Mouse (Mus musculus) lung, embryonic 14.5 days (tissue): ENCODE measurements at regions not wholly inside any gene's neighbourhood (a gene's known extent, or its start where the extent isn't known, plus 50 kb on each side); places are given as distances from the start of the nearest gene placed in this dataset.

Experiments used
- ATAC-seq: fragments of 200-750 bp; cut with Nextera tagmentation; 2 replicates; pipeline ENCODE4 v1.8.0; 2017; ENCODE audit warnings: mild to moderate bottlenecking, moderate TSS enrichment, moderate library complexity; ENCODE audit not compliant: insufficient read depth
- DNase-seq: peaks from one replicate; pipeline ENCODE4 v3.0.0-alpha.2; 2015
- H3K27ac ChIP-seq: fragments of 300-500 bp; sonication (generic); 2 replicates; pipeline ENCODE4 v1.5.1; 2014; ENCODE audit warnings: low read depth, mild to moderate bottlenecking, moderate library complexity
- H3K27me3 ChIP-seq: fragments of 300-500 bp; sonication (generic); 2 replicates; pipeline ENCODE4 v1.6.1; 2014; ENCODE audit warnings: low read length, control low read depth; ENCODE audit not compliant: insufficient read depth
- H3K36me3 ChIP-seq: fragments of 300-500 bp; sonication (generic); 2 replicates; pipeline ENCODE4 v1.6.1; 2014; ENCODE audit warnings: control low read depth; ENCODE audit not compliant: insufficient read depth
- H3K4me1 ChIP-seq: fragments of 300-500 bp; sonication (generic); 2 replicates; pipeline ENCODE4 v1.6.1; 2014; ENCODE audit warnings: antibody characterized with exemption, control low read depth; ENCODE audit not compliant: insufficient read depth
- H3K4me2 ChIP-seq: fragments of 300-500 bp; sonication (generic); 2 replicates; pipeline ENCODE4 v1.6.1; 2014; ENCODE audit warnings: mild to moderate bottlenecking
- H3K4me3 ChIP-seq: fragments of 300-500 bp; sonication (generic); 2 replicates; pipeline ENCODE4 v1.5.1; 2014; ENCODE audit warnings: low read depth, low read length
- H3K9ac ChIP-seq: fragments of 300-500 bp; sonication (generic); 2 replicates; pipeline ENCODE4 v1.6.1; 2014
- H3K9me3 ChIP-seq: fragments of 300-500 bp; sonication (generic); 2 replicates; pipeline ENCODE4 v1.6.1; 2016; ENCODE audit warnings: low read depth, low read length, control low read depth
- CTCF ChIP-seq: IDR thresholded peaks from 2 replicates; pipeline ENCODE4 v1.5.1; 2016; ENCODE audit warnings: antibody characterized with exemption, low read depth
- WGBS: fragments of 180-500 bp; shearing (Covaris S2); extraction: QIAGEN DNeasy Blood & Tissue Kit; methylation state at CpG from one replicate; pipeline ENCODE4 v1.1.7; 2014; 5-methylcytosine and 5-hydroxymethylcytosine counted together

DNA sequence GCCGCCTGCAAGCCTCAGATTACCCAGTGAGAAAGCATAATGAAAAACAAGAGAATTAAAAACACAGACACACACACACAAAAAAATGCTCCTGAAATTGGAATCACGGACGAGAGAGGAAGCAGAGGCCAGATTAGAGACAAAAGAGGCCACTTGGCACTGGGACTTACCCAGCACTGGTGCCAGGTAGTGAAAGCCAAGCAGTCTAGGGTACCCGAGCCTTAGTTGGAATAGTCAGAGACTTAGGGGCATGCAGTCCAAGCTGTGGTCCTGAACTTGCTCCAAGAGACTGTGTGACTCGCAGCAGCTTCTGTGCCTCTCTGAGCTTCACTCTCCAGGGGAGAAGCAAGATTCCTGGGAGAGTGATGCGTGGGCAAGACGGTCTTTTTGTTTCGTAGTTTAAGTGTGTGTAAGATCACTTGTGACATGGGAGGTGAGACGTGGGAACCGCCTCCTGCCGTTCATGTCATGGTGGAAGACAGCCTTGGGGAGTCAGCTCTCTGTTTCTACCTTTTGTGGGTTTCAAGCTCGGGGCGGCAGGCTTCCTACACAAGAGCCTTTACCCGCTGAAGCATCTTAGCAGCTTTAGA is 420.8 kb downstream of the Ptpru start:
- DNase-seq (no peak), ATAC-seq (no peak)
- no peak overlapping the region for H3K4me2 ChIP-seq
- no peak overlapping the region for H3K9ac ChIP-seq
- no peak overlapping the region for H3K27ac ChIP-seq
- 68% methylated on average over 14 of the region's 14 CpGs for WGBS
- TF ChIP-seq CTCF: no peak
- H3K27me3 ChIP-seq: no peaks in the 10 kb centered on the region
- H3K4me1 ChIP-seq: no peaks in the 10 kb centered on the region
- no peak overlapping the region for H3K4me3 ChIP-seq
- H3K9me3 ChIP-seq: no peaks in the 10 kb centered on the region
- H3K36me3 ChIP-seq: no peaks in the 10 kb centered on the region

DNA sequence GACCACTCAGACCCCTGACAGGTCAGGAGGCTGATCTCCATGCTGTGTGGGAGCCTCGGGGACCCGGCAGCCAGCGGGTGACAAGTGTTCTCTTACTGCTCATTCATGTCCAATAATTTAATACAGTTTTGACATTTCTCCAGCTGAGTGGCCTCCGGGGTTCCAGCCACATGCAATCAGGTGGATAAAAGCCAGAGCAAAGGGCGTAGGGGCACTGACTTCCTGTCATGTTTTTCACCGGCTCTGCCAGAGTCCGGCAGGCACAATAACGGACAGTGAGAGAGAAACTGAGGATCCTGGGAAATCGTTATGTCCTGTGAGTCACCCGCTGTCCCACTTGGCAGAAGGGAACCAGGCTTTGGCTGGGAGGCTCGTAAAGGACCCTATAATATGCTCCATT is 412.8 kb downstream of the Ptpru start:
- 49% methylated on average over 11 of the region's 11 CpGs for WGBS
- Histone ChIP-seq H3K27me3 (no peaks in the 10 kb centered on the region), H3K4me3 (no peak overlapping the region), H3K27ac (no peak overlapping the region), H3K9ac (no peak overlapping the region), H3K4me2 (no peak overlapping the region), H3K9me3 (no peaks in the 10 kb centered on the region), H3K36me3 (no peaks in the 10 kb centered on the region), H3K4me1 (no peaks in the 10 kb centered on the region)
- no peak for DNase-seq
- no peak for ATAC-seq
- TF ChIP-seq CTCF: no peak

DNA sequence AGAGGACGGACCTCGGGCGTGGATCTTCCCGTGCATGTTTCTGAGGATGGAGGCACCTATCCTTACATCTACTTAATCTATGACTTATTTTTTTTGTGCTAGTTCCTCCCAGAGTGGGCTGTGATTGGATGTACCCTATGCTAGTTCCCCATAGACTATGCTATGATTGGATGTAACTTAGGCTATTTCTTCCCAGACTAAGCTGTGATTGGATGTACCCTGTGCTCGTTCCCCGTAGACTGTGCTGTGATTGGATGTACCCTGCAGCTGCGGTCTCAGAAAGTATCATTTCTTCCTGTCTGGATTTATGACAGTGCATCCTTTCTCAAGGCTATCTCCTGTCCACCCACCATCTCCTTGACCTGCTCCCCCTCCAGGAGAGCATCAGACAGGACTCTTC is 410.2 kb downstream of the Ptpru start:
- DNase-seq (no peak), ATAC-seq (no peak)
- WGBS: 90% methylated on average over 7 of the region's 7 CpGs
- Histone ChIP-seq H3K36me3 (no peaks in the 10 kb centered on the region), H3K4me1 (no peaks in the 10 kb centered on the region), H3K27ac (no peak overlapping the region), H3K4me3 (no peak overlapping the region), H3K9ac (no peak overlapping the region), H3K27me3 (no peaks in the 10 kb centered on the region), H3K9me3 (no peaks in the 10 kb centered on the region), H3K4me2 (no peak overlapping the region)
- TF ChIP-seq CTCF: no peak

DNA sequence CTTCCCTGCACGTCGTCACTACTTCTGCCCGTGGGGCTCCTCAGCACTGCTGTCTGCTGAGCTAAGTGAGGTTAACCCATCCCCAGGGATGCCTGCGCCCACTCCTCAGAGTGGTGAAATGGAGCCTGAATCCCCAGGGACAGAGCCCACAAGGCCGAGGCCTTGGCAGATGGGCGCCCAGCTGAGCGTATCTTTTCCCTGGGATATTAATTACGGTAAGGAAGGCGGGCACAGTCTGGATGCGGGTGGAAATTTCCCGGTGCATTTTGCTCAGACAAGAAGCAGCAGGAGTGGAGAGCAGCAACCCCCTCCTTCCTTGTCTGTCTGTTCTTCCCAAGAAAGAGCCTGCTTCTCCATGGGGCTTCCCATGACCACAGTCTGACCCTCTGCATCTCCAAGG is 408.7 kb downstream of the Ptpru start:
- DNase-seq: no peak
- no peaks in the 10 kb centered on the region for H3K9me3 ChIP-seq
- TF ChIP-seq CTCF: no peak
- H3K27ac ChIP-seq: no peak overlapping the region
- ATAC-seq: no peak
- no peak overlapping the region for H3K4me3 ChIP-seq
- no peak overlapping the region for H3K4me2 ChIP-seq
- 72% methylated on average over 11 of the region's 11 CpGs for WGBS
- no peak overlapping the region for H3K9ac ChIP-seq
- H3K36me3 ChIP-seq: no peaks in the 10 kb centered on the region
- no peaks in the 10 kb centered on the region for H3K27me3 ChIP-seq
- H3K4me1 ChIP-seq: no peaks in the 10 kb centered on the region

DNA sequence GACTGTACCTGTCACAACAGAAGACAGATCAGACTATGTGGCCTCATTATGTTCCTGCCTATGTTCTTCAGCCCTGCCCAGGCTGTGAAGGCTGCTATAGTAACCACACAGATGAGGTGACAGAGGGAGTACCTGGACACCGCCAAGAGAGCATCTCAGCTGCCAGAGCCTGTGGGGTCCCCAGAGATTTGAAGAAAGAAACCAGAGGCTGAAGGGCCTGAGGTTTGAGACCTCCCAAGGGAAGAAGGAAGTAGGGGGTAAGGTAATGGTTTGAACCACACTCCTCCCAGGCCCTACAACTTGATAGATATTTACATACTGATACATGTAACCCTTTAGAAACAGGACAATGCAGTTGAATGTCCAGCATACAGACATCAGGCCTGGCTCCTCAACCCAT is 407.7 kb downstream of the Ptpru start:
- no peak overlapping the region for H3K4me2 ChIP-seq
- no peak for DNase-seq
- ATAC-seq: no peak
- no peak for TF ChIP-seq CTCF
- no peak overlapping the region for H3K9ac ChIP-seq
- WGBS: 77% methylated on average over 1 of the region's 1 CpGs
- no peaks in the 10 kb centered on the region for H3K36me3 ChIP-seq
- H3K27ac ChIP-seq: no peak overlapping the region
- no peaks in the 10 kb centered on the region for H3K9me3 ChIP-seq
- no peaks in the 10 kb centered on the region for H3K4me1 ChIP-seq
- no peak overlapping the region for H3K4me3 ChIP-seq
- H3K27me3 ChIP-seq: no peaks in the 10 kb centered on the region

DNA sequence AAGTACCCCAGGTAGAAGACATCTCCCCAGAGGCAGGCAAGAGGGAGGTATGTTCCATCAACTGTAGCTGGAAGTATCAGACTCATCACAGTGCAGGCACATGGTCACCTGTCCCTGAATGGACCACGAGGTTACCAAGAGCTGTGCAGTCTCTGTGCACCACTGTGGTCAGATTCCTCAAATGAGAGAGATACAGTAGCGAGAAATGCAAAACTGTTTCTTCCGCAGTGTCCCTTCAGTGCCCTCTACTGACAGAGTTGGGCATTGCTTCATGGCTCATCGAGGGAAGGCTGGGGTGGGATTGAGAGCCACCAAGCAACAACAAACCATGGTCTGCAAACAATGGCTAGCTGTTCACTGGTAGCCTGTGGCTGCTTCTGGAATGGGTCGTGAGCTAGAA is 406.9 kb downstream of the Ptpru start:
- 9% methylated on average over 5 of the region's 5 CpGs for WGBS
- Histone ChIP-seq H3K36me3 (no peaks in the 10 kb centered on the region), H3K4me3 (no peak overlapping the region), H3K4me2 (no peak overlapping the region), H3K4me1 (no peaks in the 10 kb centered on the region), H3K27ac (no peak overlapping the region), H3K9ac (no peak overlapping the region), H3K27me3 (no peaks in the 10 kb centered on the region), H3K9me3 (no peaks in the 10 kb centered on the region)
- peak; percentile 88 for DNase-seq
- no peak for ATAC-seq
- peak; percentile 97 for TF ChIP-seq CTCF

DNA sequence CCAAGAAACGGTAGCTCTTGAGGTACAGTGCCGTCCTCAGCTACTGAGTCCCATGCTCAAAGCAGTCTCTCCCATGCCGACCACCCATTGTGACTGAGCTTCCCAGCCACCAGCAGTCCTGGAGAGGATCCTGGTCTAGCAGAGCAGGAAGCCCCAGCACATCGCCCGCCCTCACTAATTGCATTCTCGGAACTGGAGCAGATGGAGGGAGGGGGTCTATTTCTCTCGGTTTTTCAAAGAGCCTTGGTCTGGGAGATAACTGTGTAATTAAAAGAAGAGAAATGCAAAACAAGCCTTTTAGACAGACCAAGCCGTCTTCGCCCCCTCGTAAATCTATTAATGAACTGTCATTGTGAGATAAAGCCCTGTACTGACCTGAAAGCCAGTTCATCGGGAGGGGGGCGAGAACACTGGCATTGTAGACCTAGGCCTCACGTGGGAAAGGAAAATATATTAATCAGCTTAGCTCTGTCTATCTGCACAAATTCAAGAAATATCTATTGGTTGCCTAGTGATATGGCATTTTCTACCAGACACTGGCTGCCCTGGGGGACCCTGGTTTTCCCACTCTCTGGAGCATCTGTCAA is 405.4 kb downstream of the Ptpru start:
- H3K9me3 ChIP-seq: no peaks in the 10 kb centered on the region
- H3K4me3 ChIP-seq: no peak overlapping the region
- H3K9ac ChIP-seq: no peak overlapping the region
- H3K27me3 ChIP-seq: no peaks in the 10 kb centered on the region
- ATAC-seq (no peak), DNase-seq (no peak)
- no peaks in the 10 kb centered on the region for H3K4me1 ChIP-seq
- no peak overlapping the region for H3K4me2 ChIP-seq
- TF ChIP-seq CTCF: no peak
- H3K27ac ChIP-seq: no peak overlapping the region
- 49% methylated on average over 13 of the region's 13 CpGs for WGBS
- no peaks in the 10 kb centered on the region for H3K36me3 ChIP-seq
